Mouse (Mus musculus) gastrocnemius, adult 2 months (tissue): Measurements from ENCODE around the gene Serpinb3b. TPM values are rescaled to one million over a fixed set of nuclear protein-coding genes. Genes with fewer than 3 reads are reported as not detected.
"Not testable (repeated sequence)": the region's sequence is repeated elsewhere in the genome, so short reads cannot be mapped to it uniquely, and the experiment has no call there.

ENCODE experiments used
- DNase-seq: peaks from one replicate; pipeline ENCODE4 v3.0.0; 2022
- H3K27ac ChIP-seq: fragments of 200-600 bp; 2 replicates; pipeline ENCODE4 v1.8.1; 2022; ENCODE audit warnings: mild to moderate bottlenecking
- H3K4me3 ChIP-seq: fragments of 200-600 bp; 2 replicates; pipeline ENCODE4 v1.8.1; 2022; ENCODE audit warnings: mild to moderate bottlenecking, moderate library complexity
- CTCF ChIP-seq: fragments of 200-600 bp; IDR thresholded peaks from 2 replicates; pipeline ENCODE4 v1.8.1; 2022; ENCODE audit warnings: antibody characterized with exemption, mild to moderate bottlenecking, moderate library complexity
- intact Hi-C: fragments of 180-260 bp; cut with DNase I; formaldehyde crosslinking; loops from one replicate; pipeline ENCODE4 v1.15.1; 2025
- long read RNA-seq, 2 experiments: library from polyadenylated mRNA; stranded (forward); transcript quantifications; one replicate each; pipeline ENCODE4 v2.0.0; 2021
- total RNA-seq, 2 experiments: library from RNA; stranded (reverse); gene quantifications; 2 replicates each; pipeline ENCODE4 v1.2.3; 2021

The Serpinb3b gene
- total RNA-seq: not detected
- long read RNA-seq, experiment 1: 0 reads
- long read RNA-seq, experiment 2: 0 reads

- DNase-seq, intact Hi-C loops, H3K27ac ChIP-seq, H3K4me3 ChIP-seq: not testable (repeated sequence)
Measured at GRCm38 (mm10) chr1:107278261-107278660, at the start of gene Serpinb3b, which contains the start of gene Serpinb3c. Gene Serpinb3b (minus strand): TSS chr1:107278361. Gene Serpinb3c (minus strand): TSS chr1:107278371.

GRCm38 (mm10) chr1:107243170-107243569 lies 35.0 kb downstream of the Serpinb3b start:
- not testable (repeated sequence) for H3K4me3 ChIP-seq, H3K27ac ChIP-seq, DNase-seq
- peak; percentile 47 for TF ChIP-seq CTCF
- intact Hi-C loops: loop anchor here (5.0 kb wide), 1 partner anchor 239 kb away; no protein-coding TSS in a partner anchor

- intact Hi-C loops: loop anchor here (10.0 kb wide), 1 partner anchor 112 kb away; no protein-coding TSS in a partner anchor
- not testable (repeated sequence) for H3K4me3 ChIP-seq, DNase-seq
Measured at GRCm38 (mm10) chr1:107217276-107217675, 60.9 kb downstream of the Serpinb3b start.

GRCm38 (mm10) chr1:107127453-107127852 lies 150.7 kb downstream of the Serpinb3b start:
- H3K27ac ChIP-seq, DNase-seq, intact Hi-C loops, H3K4me3 ChIP-seq: not testable (repeated sequence)
- TF ChIP-seq CTCF: peak; percentile 1; the same call in 1 of the 2 replicates

More at GRCm38 (mm10) chr1:107217276-107217675, 60.9 kb downstream of the Serpinb3b start:
- H3K27ac ChIP-seq: not testable (repeated sequence)

Other genes with a start within 250 kb of the Serpinb3b start
- not detected for gene Serpinb3a, start 226.1 kb downstream of the Serpinb3b start, total RNA-seq
- gene Serpinb3d, start 194.9 kb downstream of the Serpinb3b start, total RNA-seq: not detected
- gene Serpinb3c, start within 50 bp of the Serpinb3b start, total RNA-seq: not detected
- not detected for gene Serpinb11, start 82.8 kb upstream of the Serpinb3b start, total RNA-seq
- gene Serpinb7, start 121.3 kb upstream of the Serpinb3b start, total RNA-seq: under 1 TPM in 1 of 2 experiments, not detected in 1; 0.13 TPM
- gene Serpinb2, start 233.1 kb upstream of the Serpinb3b start, total RNA-seq: not detected